Mouse (Mus musculus) MEL (cell line): ENCODE measurements at regions not wholly inside any gene's neighbourhood (a gene's known extent, or its start where the extent isn't known, plus 50 kb on each side); places are given as distances from the start of the nearest gene placed in this dataset.

ENCODE experiments used
- CTCF ChIP-seq, 3 experiments: IDR thresholded peaks in 2 of 3; conservative IDR thresholded peaks in 1 of 3; 2 replicates each; pipeline ENCODE4 v1.5.1; 2011 to 2012; ENCODE audit warnings: low read length in 3 of 3, low read depth in 2 of 3, mild to moderate bottlenecking in 2 of 3, improper control_type of control experiment in 1 of 3, inconsistent platforms in 1 of 3, mixed read lengths in 1 of 3, moderate library complexity in 1 of 3; ENCODE audit not compliant: control insufficient read depth in 1 of 3, insufficient read depth in 1 of 3, poor library complexity in 1 of 3, severe bottlenecking in 1 of 3
- GABPA ChIP-seq: IDR thresholded peaks from 2 replicates; pipeline ENCODE4 v1.6.1; 2012; ENCODE audit warnings: low read depth, mild to moderate bottlenecking, inconsistent platforms, low read length, improper control_type of control experiment, moderate library complexity
- POLR2A ChIP-seq, 2 experiments: IDR thresholded peaks; 2 replicates each; pipeline ENCODE4 v1.6.1; 2011 to 2012; ENCODE audit warnings: low read length in 2 of 2, mild to moderate bottlenecking in 2 of 2, control low read depth in 1 of 2, improper control_type of control experiment in 1 of 2, low read depth in 1 of 2, moderate library complexity in 1 of 2; ENCODE audit not compliant: control insufficient read depth in 1 of 2, insufficient read depth in 1 of 2, poor library complexity in 1 of 2
- SMC3 ChIP-seq: IDR thresholded peaks from 2 replicates; pipeline ENCODE4 v1.6.1; 2011; ENCODE audit warnings: low read depth, low read length, improper control_type of control experiment
- TCF12 ChIP-seq: IDR thresholded peaks from 2 replicates; pipeline ENCODE4 v1.6.1; 2014; ENCODE audit warnings: low read depth, mild to moderate bottlenecking, inconsistent platforms, low read length, improper control_type of control experiment, moderate library complexity
- USF1 ChIP-seq: IDR thresholded peaks from 2 replicates; pipeline ENCODE4 v1.6.1; 2014; ENCODE audit warnings: low read depth, mild to moderate bottlenecking, inconsistent platforms, low read length, improper control_type of control experiment, moderate library complexity

GRCm38 (mm10) chr14:47863067-47863466, 214.8 kb downstream of the Ktn1 start:
- no peak for TF ChIP-seq CTCF (IDR thresholded peaks at IDR 0.05 in 2 of 3, conservative IDR thresholded peaks at IDR 0.05 in 1 of 3; ENCODE audit: control insufficient read depth in 1 of 3, insufficient read depth in 1 of 3, low read depth in 2 of 3, low read length in 3 of 3, poor library complexity in 1 of 3, severe bottlenecking in 1 of 3)
- no peak for TF ChIP-seq TCF12
- no peak for TF ChIP-seq SMC3
- TF ChIP-seq GABPA, result no peak
- no peak for TF ChIP-seq POLR2A (IDR thresholded peaks at IDR 0.05; ENCODE audit: control insufficient read depth in 1 of 2, insufficient read depth in 1 of 2, low read depth in 1 of 2, low read length in 2 of 2, poor library complexity in 1 of 2)
- no peak for TF ChIP-seq USF1
